Mouse (Mus musculus): ENCODE results near the gene Lhfpl2. TPM values are rescaled to one million over a fixed set of nuclear protein-coding genes. Genes with fewer than 3 reads are reported as not detected.

The Lhfpl2 gene
- polyA plus RNA-seq, 1 experiment from 2014 or later, result 16.8 TPM

DNA sequence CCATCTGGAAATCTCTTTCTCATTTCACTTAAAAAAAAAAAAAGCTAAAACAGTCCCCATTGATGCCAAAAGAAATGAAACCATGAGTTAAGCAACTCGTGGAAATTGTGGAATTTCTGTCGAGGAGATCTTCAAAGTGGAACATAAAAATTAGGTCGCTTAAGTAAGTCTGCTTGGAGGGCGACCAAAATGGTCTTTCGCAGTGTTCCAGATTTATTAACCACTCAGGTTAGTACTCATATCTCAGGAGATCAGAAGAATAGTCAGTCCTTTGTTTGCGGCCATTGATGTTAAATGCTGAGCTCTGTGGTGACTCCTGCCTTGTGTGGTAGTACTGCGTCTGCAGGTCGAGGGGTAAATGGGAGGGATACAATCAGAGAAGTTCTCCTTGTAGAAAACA, 48.8 kb downstream of the Lhfpl2 start:
- H3K27me3 ChIP-seq (replicated peaks), result no peaks in the 10 kb centered on the region
- H3K4me2 ChIP-seq, result no peak overlapping the region
- H3K9me3 ChIP-seq, result no peaks in the 10 kb centered on the region
- H3K4me3 ChIP-seq, result no peak overlapping the region
- no peak overlapping the region for H3K9ac ChIP-seq
- no peaks in the 10 kb centered on the region for H3K4me1 ChIP-seq
- no peak overlapping the region for H3K27ac ChIP-seq
- no peaks in the 10 kb centered on the region for H3K36me3 ChIP-seq (replicated peaks)
- 88% methylated on average over 8 of the region's 8 CpGs for WGBS
- ATAC-seq (replicated peaks), result no peak

DNA sequence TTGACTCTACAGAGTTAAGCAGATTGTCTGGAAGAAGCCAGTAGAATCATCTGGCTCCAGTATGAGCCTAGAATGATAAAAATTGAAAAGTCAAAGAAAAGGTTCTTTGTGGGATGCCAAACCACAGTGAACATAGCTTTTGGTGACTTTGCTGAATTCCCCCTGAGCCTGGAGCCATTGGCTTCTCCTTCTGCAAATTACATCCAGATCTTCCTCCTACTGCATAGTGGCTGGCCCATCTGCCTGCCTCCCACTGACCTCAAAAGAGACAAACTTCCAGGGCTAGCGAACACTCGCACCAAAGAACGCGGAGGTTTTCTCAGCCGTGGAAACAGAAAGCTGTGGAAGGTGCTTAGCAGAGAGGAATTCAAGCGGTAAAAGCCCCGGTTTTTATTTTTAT, 49.4 kb downstream of the Lhfpl2 start:
- Histone ChIP-seq H3K9ac (no peak overlapping the region), H3K36me3 (replicated peaks) (no peaks in the 10 kb centered on the region), H3K27ac (no peak overlapping the region), H3K4me1 (no peaks in the 10 kb centered on the region), H3K27me3 (replicated peaks) (no peaks in the 10 kb centered on the region), H3K9me3 (no peaks in the 10 kb centered on the region), H3K4me3 (no peak overlapping the region), H3K4me2 (no peak overlapping the region)
- ATAC-seq (replicated peaks), result no peak
- WGBS, result 93% methylated on average over 7 of the region's 7 CpGs

DNA sequence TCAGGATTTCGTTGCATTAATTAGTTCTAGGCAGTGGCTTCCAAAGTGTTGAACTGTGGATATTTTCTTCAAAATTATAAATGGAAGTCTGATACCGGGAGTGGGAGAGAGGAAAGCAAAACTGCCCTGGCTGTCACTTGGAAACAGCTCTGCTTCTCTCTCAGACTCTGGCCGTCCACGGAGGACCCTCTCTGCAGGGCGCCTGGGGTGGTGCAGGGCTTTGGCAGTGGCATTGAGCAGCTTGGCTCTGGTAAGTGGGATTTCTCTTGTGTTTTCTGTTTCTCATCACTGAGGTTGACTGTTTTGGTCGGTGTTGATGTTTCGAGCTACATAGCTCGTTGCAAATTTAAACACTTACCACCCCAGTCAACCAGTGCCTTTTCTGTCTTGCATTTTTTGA, 53.0 kb downstream of the Lhfpl2 start:
- Histone ChIP-seq H3K4me3 (no peak overlapping the region), H3K27ac (no peak overlapping the region), H3K36me3 (replicated peaks) (no peaks in the 10 kb centered on the region), H3K9me3 (no peaks in the 10 kb centered on the region), H3K9ac (no peak overlapping the region), H3K4me2 (no peak overlapping the region), H3K4me1 (no peaks in the 10 kb centered on the region), H3K27me3 (replicated peaks) (no peaks in the 10 kb centered on the region)
- no peak for ATAC-seq (replicated peaks)
- WGBS, result 85% methylated on average over 8 of the region's 8 CpGs

DNA sequence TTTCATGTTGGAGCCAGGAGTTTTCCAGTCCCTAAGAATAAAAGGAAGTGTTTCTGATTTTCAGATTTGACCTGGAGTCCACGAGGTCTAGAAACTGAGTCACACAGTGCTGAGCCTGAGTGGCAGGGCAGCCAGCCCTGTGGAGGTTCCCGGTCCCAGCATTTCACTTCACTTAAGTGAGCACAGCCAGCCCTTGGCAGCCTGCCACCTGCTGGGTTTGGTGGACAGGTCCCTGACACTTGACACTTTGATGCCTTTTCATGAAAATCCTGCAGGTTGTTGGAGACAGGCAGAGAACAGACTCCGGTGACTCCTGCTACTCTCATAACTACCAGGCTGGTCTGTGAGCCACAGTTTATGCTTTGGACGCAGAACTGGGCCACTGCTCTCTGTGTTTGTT, 57.9 kb downstream of the Lhfpl2 start:
- no peak overlapping the region for H3K27ac ChIP-seq
- H3K27me3 ChIP-seq (replicated peaks), result no peaks in the 10 kb centered on the region
- no peak overlapping the region for H3K9ac ChIP-seq
- no peak overlapping the region for H3K4me2 ChIP-seq
- no peak for ATAC-seq (replicated peaks)
- H3K4me3 ChIP-seq, result no peak overlapping the region
- no peaks in the 10 kb centered on the region for H3K9me3 ChIP-seq
- H3K4me1 ChIP-seq, result no peaks in the 10 kb centered on the region
- no peaks in the 10 kb centered on the region for H3K36me3 ChIP-seq (replicated peaks)
- WGBS, result 58% methylated on average over 4 of the region's 4 CpGs

DNA sequence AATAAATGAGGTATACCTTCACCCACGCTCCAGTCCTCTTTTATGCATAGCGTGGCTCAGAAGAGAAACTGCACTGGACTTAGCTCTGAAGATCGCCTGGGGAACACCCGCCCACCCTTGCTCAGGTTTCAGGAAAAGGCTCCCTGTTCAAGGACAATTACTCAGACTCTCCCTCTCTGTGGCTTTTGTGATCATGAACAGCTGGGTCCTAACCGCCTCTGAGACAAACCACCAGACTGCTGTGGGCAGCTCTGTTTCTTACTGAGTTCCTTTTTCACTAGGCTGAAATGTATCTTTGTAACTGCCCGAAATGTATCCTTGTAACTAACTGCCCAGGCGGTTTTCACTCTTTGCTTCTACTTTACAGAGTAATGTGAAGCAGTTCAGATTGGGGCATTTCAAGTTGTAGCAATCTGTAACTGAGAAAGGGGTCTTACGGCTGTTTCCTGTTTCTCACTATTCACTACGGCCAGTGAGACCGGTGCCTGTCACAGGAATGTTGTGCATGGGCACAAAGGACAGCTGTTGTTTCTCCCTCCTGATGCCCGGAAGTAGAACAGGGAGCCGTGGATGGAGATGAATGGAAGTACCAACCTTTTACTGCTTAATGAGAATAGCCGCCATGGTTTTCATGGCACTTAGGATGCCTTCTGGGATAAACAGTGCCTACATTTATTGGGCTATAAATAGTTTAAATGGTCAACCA, 59.3 kb downstream of the Lhfpl2 start:
- no peaks in the 10 kb centered on the region for H3K4me1 ChIP-seq
- ATAC-seq (replicated peaks), result no peak

DNA sequence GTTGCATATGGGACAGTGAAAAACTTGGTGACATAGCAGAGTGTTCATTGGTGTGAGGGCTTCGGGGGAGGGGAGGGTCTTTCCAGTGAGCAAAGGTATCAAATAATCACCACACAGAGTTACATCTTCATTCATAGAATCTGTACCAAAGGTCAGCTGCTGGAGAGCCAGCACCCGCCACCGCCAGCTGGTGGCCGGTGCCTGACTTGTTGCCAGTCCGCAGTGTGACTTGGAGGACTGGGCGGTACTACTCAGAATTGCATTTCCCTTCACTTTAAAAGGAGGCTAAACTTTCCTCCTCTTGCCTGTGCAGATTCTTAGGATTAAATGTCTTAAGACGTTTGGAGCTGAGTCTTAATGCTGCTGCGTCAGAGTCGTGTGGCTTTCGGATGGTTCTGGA, 59.9 kb downstream of the Lhfpl2 start:
- Histone ChIP-seq H3K4me2 (no peak overlapping the region), H3K9me3 (no peaks in the 10 kb centered on the region), H3K9ac (no peak overlapping the region), H3K27ac (no peak overlapping the region), H3K4me3 (no peak overlapping the region), H3K27me3 (replicated peaks) (no peaks in the 10 kb centered on the region), H3K36me3 (replicated peaks) (no peaks in the 10 kb centered on the region), H3K4me1 (no peaks in the 10 kb centered on the region)
- WGBS, result 96% methylated on average over 10 of the region's 10 CpGs
- no peak for ATAC-seq (replicated peaks)

More for the DNA sequence above, 59.3 kb downstream of the Lhfpl2 start:
- Histone ChIP-seq H3K9ac (no peak overlapping the region), H3K9me3 (no peaks in the 10 kb centered on the region), H3K27me3 (replicated peaks) (no peaks in the 10 kb centered on the region), H3K36me3 (replicated peaks) (no peaks in the 10 kb centered on the region), H3K27ac (no peak overlapping the region), H3K4me2 (no peak overlapping the region), H3K4me3 (no peak overlapping the region)
- 81% methylated on average over 13 of the region's 13 CpGs for WGBS

DNA sequence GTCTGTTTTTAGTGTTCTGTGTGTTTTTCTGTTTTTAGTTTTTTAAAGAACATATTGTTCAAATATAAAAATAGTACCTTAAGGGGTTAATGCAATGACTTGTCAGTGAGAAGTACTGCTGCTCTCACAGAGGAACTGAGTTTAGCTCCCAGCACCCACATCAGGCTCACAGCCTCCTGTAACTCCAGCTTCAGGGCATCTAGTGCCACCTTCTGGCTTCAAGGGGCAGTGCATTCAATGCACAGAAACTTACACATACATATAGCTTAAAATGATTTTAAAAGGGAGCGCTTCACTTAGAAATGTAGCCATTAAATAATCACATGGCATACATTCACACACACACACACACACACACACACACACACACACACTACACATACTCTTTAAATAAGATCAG, 60.5 kb downstream of the Lhfpl2 start:
- no peak for ATAC-seq (replicated peaks)
- Histone ChIP-seq H3K4me3 (no peak overlapping the region), H3K4me2 (no peak overlapping the region), H3K9me3 (no peaks in the 10 kb centered on the region), H3K36me3 (replicated peaks) (no peaks in the 10 kb centered on the region), H3K27ac (no peak overlapping the region), H3K9ac (no peak overlapping the region), H3K27me3 (replicated peaks) (no peaks in the 10 kb centered on the region), H3K4me1 (no peaks in the 10 kb centered on the region)
- WGBS, result 98% methylated on average over 1 of the region's 1 CpGs

DNA sequence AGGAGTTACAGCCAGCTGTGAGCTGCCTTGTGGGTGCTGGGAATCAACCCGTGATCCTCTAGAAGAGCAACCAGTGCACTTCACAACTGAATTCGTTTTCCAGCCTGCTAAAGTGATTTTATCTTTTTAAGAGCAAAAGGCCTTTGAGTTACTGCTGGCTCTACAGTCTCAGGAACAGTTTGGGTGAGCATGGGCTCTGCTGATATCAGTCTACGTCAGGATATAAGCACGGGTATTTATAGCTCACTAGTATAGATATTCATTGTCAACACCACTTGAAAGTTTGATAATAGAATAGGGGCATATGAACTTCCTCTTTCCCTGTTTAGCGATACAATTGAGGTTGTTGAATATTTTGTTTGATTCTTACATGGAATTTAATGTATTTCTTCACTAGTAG, 61.7 kb downstream of the Lhfpl2 start:
- ATAC-seq (replicated peaks), result no peak
- H3K9ac ChIP-seq, result no peak overlapping the region
- no peak overlapping the region for H3K27ac ChIP-seq
- 91% methylated on average over 5 of the region's 5 CpGs for WGBS
- H3K4me3 ChIP-seq, result no peak overlapping the region
- H3K27me3 ChIP-seq (replicated peaks), result no peaks in the 10 kb centered on the region
- H3K4me2 ChIP-seq, result no peak overlapping the region
- no peaks in the 10 kb centered on the region for H3K9me3 ChIP-seq
- no peaks in the 10 kb centered on the region for H3K4me1 ChIP-seq
- no peaks in the 10 kb centered on the region for H3K36me3 ChIP-seq (replicated peaks)

DNA sequence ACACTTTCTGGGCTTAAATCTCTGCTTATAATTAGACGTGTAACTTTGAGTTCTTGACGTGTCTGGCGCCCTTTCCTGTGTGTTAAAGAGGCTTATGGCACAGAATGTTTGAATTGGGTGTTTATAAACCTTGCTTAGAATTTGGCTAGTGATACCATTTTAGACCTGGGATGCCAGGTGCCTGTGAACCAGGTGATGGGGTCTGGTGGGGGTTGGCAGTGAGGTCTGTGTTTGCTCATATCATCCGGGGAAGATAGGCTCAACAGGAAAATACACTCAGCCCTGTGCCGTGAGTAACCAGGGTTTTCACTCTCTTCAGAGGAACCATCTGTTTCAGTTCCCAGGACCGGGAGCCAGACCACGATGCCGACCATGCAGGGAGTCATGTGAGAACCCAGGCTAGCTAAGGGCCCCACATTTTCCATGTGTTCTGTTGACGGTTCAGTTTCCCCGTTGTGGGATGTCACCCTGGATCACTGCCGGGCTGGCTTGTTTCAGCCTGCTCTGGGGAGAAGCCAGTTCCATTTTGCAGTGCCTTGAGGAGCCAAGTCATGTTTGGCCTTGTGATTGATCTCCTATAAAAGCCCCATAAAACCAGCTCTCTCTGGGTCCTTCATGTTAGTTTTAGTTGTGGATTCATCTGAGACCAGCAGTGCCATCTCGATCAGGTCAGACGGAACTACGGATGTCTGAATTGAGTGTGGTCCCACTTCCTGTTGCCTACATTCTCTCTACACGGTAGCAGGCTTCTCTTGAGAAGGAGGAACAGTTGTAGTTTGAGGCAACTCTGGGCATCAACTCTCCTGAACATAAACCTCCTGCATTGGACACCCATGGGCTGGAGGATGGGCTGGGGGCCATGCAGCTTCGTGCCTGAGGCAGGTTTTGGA, 65.4 kb downstream of the Lhfpl2 start:
- Histone ChIP-seq H3K36me3 (replicated peaks) (no peaks in the 10 kb centered on the region), H3K9ac (no peak overlapping the region), H3K4me1 (no peaks in the 10 kb centered on the region), H3K9me3 (no peaks in the 10 kb centered on the region), H3K4me3 (no peak overlapping the region), H3K27me3 (replicated peaks) (no peaks in the 10 kb centered on the region), H3K27ac (no peak overlapping the region), H3K4me2 (no peak overlapping the region)
- WGBS, result 93% methylated on average over 16 of the region's 16 CpGs
- no peak for ATAC-seq (replicated peaks)

DNA sequence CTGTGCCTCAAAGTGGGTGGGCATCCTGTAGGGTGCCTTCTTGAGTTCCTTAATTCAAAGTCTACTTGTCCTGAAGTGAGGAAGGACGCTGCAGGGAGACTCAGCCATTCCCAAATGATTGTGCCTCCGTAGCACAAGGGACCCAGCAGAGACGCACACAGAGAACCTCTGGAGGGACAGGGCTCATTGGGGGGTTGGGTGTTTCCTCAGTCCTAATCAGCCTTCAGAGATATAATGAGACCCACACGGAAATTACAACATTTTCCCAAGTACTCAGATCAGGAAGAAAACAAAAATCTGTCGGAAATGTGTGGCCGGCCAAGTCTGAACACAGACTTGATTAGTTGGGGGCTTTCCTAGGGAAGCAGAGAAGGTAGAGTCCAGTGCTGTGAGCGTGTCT, 72.8 kb downstream of the Lhfpl2 start:
- Histone ChIP-seq H3K27me3 (replicated peaks) (no peaks in the 10 kb centered on the region), H3K9ac (no peak overlapping the region), H3K4me3 (no peak overlapping the region), H3K4me1 (no peaks in the 10 kb centered on the region), H3K4me2 (no peak overlapping the region), H3K27ac (no peak overlapping the region), H3K36me3 (replicated peaks) (no peaks in the 10 kb centered on the region), H3K9me3 (no peaks in the 10 kb centered on the region)
- no peak for ATAC-seq (replicated peaks)
- 58% methylated on average over 7 of the region's 7 CpGs for WGBS

DNA sequence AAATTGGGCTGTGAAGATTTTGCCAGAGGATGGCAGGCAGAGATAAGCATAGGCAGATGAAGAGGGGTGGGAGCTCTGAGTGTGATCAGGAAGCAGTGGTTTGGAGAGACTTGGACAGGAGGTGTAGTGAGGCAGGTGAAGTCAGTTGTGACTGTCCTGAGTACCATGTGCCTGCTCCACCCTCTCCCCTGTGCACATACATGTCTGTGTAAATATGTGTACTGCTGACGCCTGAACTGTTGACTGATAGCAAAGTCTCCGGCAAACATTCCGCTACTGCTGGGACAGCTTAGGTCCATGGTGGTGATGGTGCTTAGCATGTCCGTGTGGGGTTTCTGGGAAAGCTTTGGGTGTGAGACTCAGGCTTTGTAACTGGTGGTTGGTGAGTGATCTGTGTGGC, 73.5 kb downstream of the Lhfpl2 start:
- ATAC-seq (replicated peaks), result no peak
- Histone ChIP-seq H3K4me3 (no peak overlapping the region), H3K27ac (no peak overlapping the region), H3K9me3 (no peaks in the 10 kb centered on the region), H3K9ac (no peak overlapping the region), H3K36me3 (replicated peaks) (no peaks in the 10 kb centered on the region), H3K27me3 (replicated peaks) (no peaks in the 10 kb centered on the region), H3K4me1 (no peaks in the 10 kb centered on the region), H3K4me2 (no peak overlapping the region)
- WGBS, result 93% methylated on average over 4 of the region's 4 CpGs

DNA sequence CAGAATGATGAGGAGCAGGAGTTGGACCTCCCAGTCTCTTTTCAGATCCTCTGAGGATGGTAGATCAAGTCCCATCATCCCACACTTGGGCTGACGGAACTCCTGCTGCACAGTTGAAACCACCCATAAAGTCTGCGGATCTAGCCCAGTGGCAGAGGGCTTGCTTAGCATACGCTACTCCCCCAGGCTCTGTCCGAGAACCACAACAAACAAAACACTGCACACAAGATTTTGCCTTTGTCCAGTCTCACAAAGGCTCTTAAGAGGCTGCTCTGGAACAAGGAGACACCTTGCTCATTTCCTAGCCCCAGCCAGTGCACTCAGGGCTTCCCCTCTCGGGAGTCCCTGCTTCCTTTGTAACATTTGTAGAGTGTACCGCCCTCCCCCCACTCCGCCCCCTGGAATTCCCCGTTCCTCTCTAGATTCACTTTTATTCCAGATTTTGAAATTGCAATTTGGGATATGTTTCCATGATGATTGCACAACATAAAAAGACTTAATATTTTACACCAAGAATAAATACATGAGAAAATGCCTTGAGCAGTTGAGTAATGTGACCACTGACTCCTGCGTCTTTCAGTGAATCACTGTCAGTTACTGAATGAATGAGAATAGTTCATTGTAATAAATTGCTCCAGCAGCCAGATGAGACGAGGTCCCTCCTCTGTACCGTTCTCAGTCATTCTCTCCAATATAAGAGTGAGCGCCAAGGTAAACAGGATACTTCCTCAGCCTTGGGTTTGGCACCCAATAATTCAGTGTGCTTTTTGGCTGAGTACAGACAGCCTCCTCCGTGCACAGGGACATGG, 74.8 kb downstream of the Lhfpl2 start:
- no peak overlapping the region for H3K4me3 ChIP-seq
- H3K27ac ChIP-seq, result no peak overlapping the region
- 65% methylated on average over 13 of the region's 13 CpGs for WGBS
- H3K4me2 ChIP-seq, result no peak overlapping the region
- H3K9me3 ChIP-seq, result no peaks in the 10 kb centered on the region
- no peaks in the 10 kb centered on the region for H3K4me1 ChIP-seq
- H3K27me3 ChIP-seq (replicated peaks), result no peaks in the 10 kb centered on the region
- no peak for ATAC-seq (replicated peaks)
- H3K36me3 ChIP-seq (replicated peaks), result no peaks in the 10 kb centered on the region
- H3K9ac ChIP-seq, result no peak overlapping the region
